Mouse (Mus musculus): Measurements from ENCODE around the gene Rad51ap2.

Rad51ap2 gene

GRCm38 (mm10) chr12:11455549-11456194, at the start of gene Rad51ap2:
Gene Rad51ap2 (plus strand): TSS chr12:11456079.
- peak; percentile 97 for DNase-seq (ENCODE audit: low spot score)

- DNase-seq (ENCODE audit: low spot score) = no peak
Observed at GRCm38 (mm10) chr12:11407679-11408078, 48.2 kb upstream of the Rad51ap2 start.

- no peak for DNase-seq (ENCODE audit: low spot score)
Observed at GRCm38 (mm10) chr12:11418112-11418511, 37.8 kb upstream of the Rad51ap2 start.

- DNase-seq (ENCODE audit: low spot score) = no peak
Observed at GRCm38 (mm10) chr12:11427396-11427795, 28.5 kb upstream of the Rad51ap2 start.

- DNase-seq (ENCODE audit: low spot score) = no peak
Observed at GRCm38 (mm10) chr12:11433126-11433525, 22.8 kb upstream of the Rad51ap2 start.

GRCm38 (mm10) chr12:11433716-11434115, 22.2 kb upstream of the Rad51ap2 start:
- no peak for DNase-seq (ENCODE audit: low spot score)

- no peak for DNase-seq (ENCODE audit: low spot score)
Observed at GRCm38 (mm10) chr12:11434446-11434845, 21.4 kb upstream of the Rad51ap2 start.

- DNase-seq (ENCODE audit: low spot score) = peak; percentile 27
Observed at GRCm38 (mm10) chr12:11435246-11436022, 20.4 kb upstream of the Rad51ap2 start.

- DNase-seq (ENCODE audit: low spot score) = peak; percentile 36
Observed at GRCm38 (mm10) chr12:11436023-11436350, 19.9 kb upstream of the Rad51ap2 start.

- DNase-seq (ENCODE audit: low spot score) = peak; percentile 90
Observed at GRCm38 (mm10) chr12:11436497-11437265, 19.2 kb upstream of the Rad51ap2 start, which contains the start of gene Vsnl1. Gene Vsnl1 (minus strand): TSS chr12:11436613.

GRCm38 (mm10) chr12:11437266-11437906, 18.5 kb upstream of the Rad51ap2 start:
- peak; percentile 92 for DNase-seq (ENCODE audit: low spot score)

- DNase-seq (ENCODE audit: low spot score) = peak; percentile 18
Observed at GRCm38 (mm10) chr12:11437907-11438447, 17.9 kb upstream of the Rad51ap2 start.

- DNase-seq (ENCODE audit: low spot score) = no peak
Observed at GRCm38 (mm10) chr12:11454146-11454545, 1.7 kb upstream of the Rad51ap2 start.

- no peak for DNase-seq (ENCODE audit: low spot score)
Observed at GRCm38 (mm10) chr12:11456213-11456612, 334 bp downstream of the Rad51ap2 start.

GRCm38 (mm10) chr12:11456632-11457031, 753 bp downstream of the Rad51ap2 start:
- DNase-seq (ENCODE audit: low spot score) = no peak
